Mouse (Mus musculus) CH12.LX (cell line): Measurements from ENCODE around the gene Olfml2a. TPM values are rescaled to one million over a fixed set of nuclear protein-coding genes. Genes with fewer than 3 reads are reported as not detected.
"Not testable (repeated sequence)": the region's sequence is repeated elsewhere in the genome, so short reads cannot be mapped to it uniquely, and the experiment has no call there.

ENCODE experiments used
- DNase-seq: peaks from one replicate; pipeline ENCODE4 v3.0.0-alpha.2; 2013; ENCODE audit errors: extremely low read depth
- H3K27ac ChIP-seq: 2 replicates; pipeline ENCODE4 v1.5.1; 2012; ENCODE audit warnings: low read depth, mild to moderate bottlenecking, control low read depth, moderate library complexity; ENCODE audit not compliant: insufficient read depth
- H3K27me3 ChIP-seq: replicated peaks from 2 replicates; pipeline ENCODE3; 2012; ENCODE audit warnings: inconsistent platforms
- H3K36me3 ChIP-seq, 2 experiments: replicated peaks in 1 of 2; 2 replicates each; pipeline versions ENCODE3 to v1.6.1; 2012; ENCODE audit warnings: inconsistent platforms in 1 of 2, low read length in 1 of 2, mild to moderate bottlenecking in 1 of 2, mixed read lengths in 1 of 2, moderate library complexity in 1 of 2; ENCODE audit not compliant: control insufficient read depth in 1 of 2, insufficient read depth in 1 of 2
- H3K4me1 ChIP-seq, 2 experiments: 2 replicates each; pipeline ENCODE4 v1.6.1; 2012; ENCODE audit warnings: inconsistent platforms in 1 of 2, moderate library complexity in 1 of 2; ENCODE audit not compliant: insufficient read depth in 2 of 2, control insufficient read depth in 1 of 2
- H3K4me2 ChIP-seq: 2 replicates; pipeline ENCODE4 v1.6.1; 2012; ENCODE audit warnings: low read depth, mild to moderate bottlenecking, control low read depth; ENCODE audit not compliant: poor library complexity, insufficient read depth, severe bottlenecking
- H3K4me3 ChIP-seq, 3 experiments: fragments of 150-350 bp in 1 of 3; sonication (generic) in 1 of 3; replicated peaks in 1 of 3; 2 replicates each; pipeline versions ENCODE3 to v1.5.1; 2011 to 2012; ENCODE audit warnings: low read depth in 2 of 3, low read length in 2 of 3, mild to moderate bottlenecking in 2 of 3, moderate library complexity in 2 of 3, control low read depth in 1 of 3, improper control_type of control experiment in 1 of 3, inconsistent platforms in 1 of 3, mixed read lengths in 1 of 3; ENCODE audit not compliant: poor library complexity in 1 of 3
- H3K79me2 ChIP-seq: replicated peaks from 2 replicates; pipeline ENCODE4 v1.6.1; 2012; ENCODE audit warnings: mild to moderate bottlenecking, moderate library complexity; ENCODE audit not compliant: control insufficient read depth, poor library complexity, insufficient read depth, severe bottlenecking; ENCODE audit errors: extremely low read depth
- H3K9ac ChIP-seq: 2 replicates; pipeline ENCODE4 v1.6.1; 2012; ENCODE audit warnings: low read depth, mild to moderate bottlenecking, control low read depth, moderate library complexity; ENCODE audit not compliant: insufficient read depth
- H3K9me3 ChIP-seq: replicated peaks from 2 replicates; pipeline ENCODE3; 2012; ENCODE audit warnings: low read length, inconsistent platforms, mixed read lengths
- BHLHE40 ChIP-seq: IDR thresholded peaks from 2 replicates; pipeline ENCODE4 v1.6.1; 2011; ENCODE audit warnings: mild to moderate bottlenecking, low read depth, low read length, improper control_type of control experiment
- CHD1 ChIP-seq: IDR thresholded peaks from 2 replicates; pipeline ENCODE4 v1.6.1; 2012; ENCODE audit warnings: low read depth, low read length, improper control_type of control experiment, inconsistent platforms
- CHD2 ChIP-seq: IDR thresholded peaks from 2 replicates; pipeline ENCODE4 v1.6.1; 2011; ENCODE audit warnings: low read length, improper control_type of control experiment
- CTCF ChIP-seq, 2 experiments: IDR thresholded peaks in 1 of 2; conservative IDR thresholded peaks in 1 of 2; 2 replicates each; pipeline ENCODE4 v1.5.1; 2011 to 2012; ENCODE audit warnings: low read depth in 2 of 2, low read length in 2 of 2, improper control_type of control experiment in 1 of 2, inconsistent platforms in 1 of 2, mild to moderate bottlenecking in 1 of 2, moderate library complexity in 1 of 2
- E2F4 ChIP-seq: IDR thresholded peaks from 2 replicates; pipeline ENCODE4 v1.6.1; 2011; ENCODE audit warnings: low read depth, low read length, improper control_type of control experiment; ENCODE audit not compliant: insufficient replicate concordance
- ELF1 ChIP-seq: IDR thresholded peaks from 2 replicates; pipeline ENCODE4 v1.6.1; 2014; ENCODE audit warnings: low read depth, mild to moderate bottlenecking, inconsistent platforms, low read length, improper control_type of control experiment
- ETS1 ChIP-seq: conservative IDR thresholded peaks from 2 replicates; pipeline ENCODE4 v1.6.1; 2012; ENCODE audit warnings: low read depth, mild to moderate bottlenecking, inconsistent platforms, low read length, improper control_type of control experiment, moderate library complexity
- HCFC1 ChIP-seq: IDR thresholded peaks from 2 replicates; pipeline ENCODE4 v1.6.1; 2012; ENCODE audit warnings: low read depth, mild to moderate bottlenecking, inconsistent platforms, low read length, improper control_type of control experiment
- IRF4 ChIP-seq: IDR thresholded peaks from 2 replicates; pipeline ENCODE4 v1.6.1; 2014; ENCODE audit warnings: low read depth, mild to moderate bottlenecking, inconsistent platforms, low read length, improper control_type of control experiment
- JUN ChIP-seq: IDR thresholded peaks from 2 replicates; pipeline ENCODE4 v1.6.1; 2011; ENCODE audit warnings: low read depth, mild to moderate bottlenecking, low read length, improper control_type of control experiment, moderate library complexity; ENCODE audit not compliant: insufficient read depth
- KAT2A ChIP-seq: IDR thresholded peaks from 2 replicates; pipeline ENCODE4 v1.6.1; 2012; ENCODE audit warnings: low read length, improper control_type of control experiment, inconsistent platforms; ENCODE audit not compliant: insufficient replicate concordance
- MAFK ChIP-seq: IDR thresholded peaks from 2 replicates; pipeline ENCODE4 v1.6.1; 2011; ENCODE audit warnings: low read length, improper control_type of control experiment; ENCODE audit not compliant: insufficient replicate concordance
- MAX ChIP-seq: IDR thresholded peaks from 2 replicates; pipeline ENCODE4 v1.6.1; 2011; ENCODE audit warnings: low read length, improper control_type of control experiment
- MAZ ChIP-seq: IDR thresholded peaks from 2 replicates; pipeline ENCODE4 v1.6.1; 2012; ENCODE audit warnings: low read depth, mild to moderate bottlenecking, inconsistent platforms, low read length, improper control_type of control experiment, moderate library complexity
- MEF2A ChIP-seq: IDR thresholded peaks from 2 replicates; pipeline ENCODE4 v1.6.1; 2014; ENCODE audit warnings: low read depth, mild to moderate bottlenecking, inconsistent platforms, low read length, improper control_type of control experiment, borderline replicate concordance
- MXI1 ChIP-seq: IDR thresholded peaks from 2 replicates; pipeline ENCODE4 v1.6.1; 2011; ENCODE audit warnings: mild to moderate bottlenecking, low read depth, low read length, improper control_type of control experiment
- MYC ChIP-seq: IDR thresholded peaks from 2 replicates; pipeline ENCODE4 v1.6.1; 2011; ENCODE audit warnings: low read depth, mild to moderate bottlenecking, improper control_type of control experiment, low read length
- NELFE ChIP-seq: IDR thresholded peaks from 2 replicates; pipeline ENCODE4 v1.6.1; 2011; ENCODE audit warnings: low read depth, low read length, improper control_type of control experiment
- NRF1 ChIP-seq: IDR thresholded peaks from 2 replicates; pipeline ENCODE4 v1.6.1; 2014; ENCODE audit warnings: low read depth, mild to moderate bottlenecking, inconsistent platforms, low read length, improper control_type of control experiment, moderate library complexity
- PAX5 ChIP-seq: IDR thresholded peaks from 2 replicates; pipeline ENCODE4 v1.6.1; 2012; ENCODE audit warnings: low read length, inconsistent platforms, mixed read lengths
- SMC3 ChIP-seq: IDR thresholded peaks from 2 replicates; pipeline ENCODE4 v1.6.1; 2011; ENCODE audit warnings: low read depth, low read length, improper control_type of control experiment
- TBP ChIP-seq: conservative IDR thresholded peaks from 2 replicates; pipeline ENCODE4 v1.6.1; 2011; ENCODE audit warnings: low read depth, low read length, improper control_type of control experiment
- TCF12 ChIP-seq: IDR thresholded peaks from 2 replicates; pipeline ENCODE4 v1.6.1; 2014; ENCODE audit warnings: low read depth, mild to moderate bottlenecking, inconsistent platforms, low read length, improper control_type of control experiment
- UBTF ChIP-seq: IDR thresholded peaks from 2 replicates; pipeline ENCODE4 v1.6.1; 2012; ENCODE audit warnings: low read depth, mild to moderate bottlenecking, inconsistent platforms, low read length, improper control_type of control experiment, moderate library complexity
- USF1 ChIP-seq: IDR thresholded peaks from 2 replicates; pipeline ENCODE4 v1.6.1; 2014; ENCODE audit warnings: low read depth, mild to moderate bottlenecking, inconsistent platforms, low read length, improper control_type of control experiment
- USF2 ChIP-seq: conservative IDR thresholded peaks from 2 replicates; pipeline ENCODE4 v1.6.1; 2011; ENCODE audit warnings: low read depth, low read length, improper control_type of control experiment
- ZC3H11A ChIP-seq: IDR thresholded peaks from 2 replicates; pipeline ENCODE4 v1.6.1; 2012; ENCODE audit warnings: low read depth, mild to moderate bottlenecking, inconsistent platforms, low read length, improper control_type of control experiment
- ZMIZ1 ChIP-seq: IDR thresholded peaks from 2 replicates; pipeline ENCODE4 v1.6.1; 2012; ENCODE audit warnings: low read depth, mild to moderate bottlenecking, inconsistent platforms, low read length, improper control_type of control experiment
- ZNF384 ChIP-seq: IDR thresholded peaks from 2 replicates; pipeline ENCODE4 v1.6.1; 2012; ENCODE audit warnings: low read depth, low read length, improper control_type of control experiment, inconsistent platforms
- dilution Hi-C: fragments of 300-500 bp; cut with MboI; formaldehyde crosslinking; loops from 2 replicates; pipeline ENCODE4 v1.14.3; 2020; ENCODE audit warnings: low sequenced_read_pairs; ENCODE audit not compliant: extremely low pct_unique_long_range_greater_than_20kb, extremely low pct_ligation_motif_present
- in situ Hi-C: fragments of 300-500 bp; cut with MboI; formaldehyde crosslinking; loops from 3 replicates; pipeline ENCODE4 v1.14.3; 2019; ENCODE audit warnings: low sequenced_read_pairs, low pct_ligation_motif_present, low pct_unique_long_range_greater_than_20kb, mixed read lengths
- polyA plus RNA-seq: library from polyadenylated mRNA; unstranded; fragments of >175 nt; gene quantifications from 2 replicates; pipeline ENCODE4 v1.2.1, GENCODE M21; 2012; ENCODE audit warnings: low read depth; ENCODE audit not compliant: insufficient read length
- total RNA-seq, 2 experiments: library from RNA; depleted of rRNA; stranded (reverse); fragments of 300-350 nt in 1 of 2; fragments of >200 nt in 1 of 2; gene quantifications; 2 replicates each; pipeline ENCODE4 v1.2.3; 2012 to 2014

Olfml2a gene
- total and polyA plus RNA-seq, 3 experiments, result 4.3 to 8.5 (median 5.5) TPM

DNA sequence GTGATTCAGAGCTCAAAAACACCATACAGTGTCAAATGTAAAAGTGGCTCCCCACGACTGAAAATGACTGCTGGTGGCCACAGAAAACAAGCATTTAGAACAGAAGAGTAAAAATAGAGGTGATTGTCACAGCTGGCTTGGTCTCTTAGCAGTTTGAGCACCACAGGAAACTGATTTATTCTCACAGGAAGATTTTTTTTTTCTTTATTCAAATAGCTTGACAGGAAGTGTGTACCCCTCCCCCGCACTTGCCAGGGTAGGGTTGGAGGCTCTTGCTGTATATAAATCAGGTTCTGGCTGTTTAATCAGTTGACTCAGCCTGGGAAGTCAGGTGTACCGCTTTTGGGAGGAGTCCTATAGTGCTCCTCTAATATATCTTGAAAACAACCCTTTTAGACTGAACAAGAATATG lies 77.2 kb downstream of the Olfml2a start (continued):
- TF ChIP-seq TBP, result peak; percentile 94
- TF ChIP-seq USF1, result no peak
- TF ChIP-seq HCFC1, result peak; percentile 72
- TF ChIP-seq BHLHE40, result peak; percentile 69
- peak; percentile 68; the same call in 1 of the 2 replicates for TF ChIP-seq MYC
- TF ChIP-seq ZMIZ1, result peak; percentile 61

- in situ Hi-C loops, dilution Hi-C loops: not testable (repeated sequence)
- H3K4me2 ChIP-seq, result peak overlapping the region; percentile 97
Measured at GRCm38 (mm10) chr2:39010144-39010543, 78.4 kb downstream of the Olfml2a start.

GRCm38 (mm10) chr2:39011264-39011663 lies 79.5 kb downstream of the Olfml2a start:
- Histone ChIP-seq H3K27ac (peak overlapping the region; percentile 100), H3K4me3 (peak overlapping the region in 2 of 3 experiments; percentile 34 to 46), H3K4me1 (peaks cover 6 to 57% of the 10 kb centered on the region in 2 experiments), H3K79me2 (peaks cover 60% of the 10 kb centered on the region), H3K36me3 (peaks cover 34 to 50% of the 10 kb centered on the region in 2 experiments), H3K4me2 (peak overlapping the region; percentile 97), H3K27me3 (no peaks in the 10 kb centered on the region), H3K9me3 (no peaks in the 10 kb centered on the region), H3K9ac (peak overlapping the region; percentile 99)
- DNase-seq, result peak; percentile 92
- dilution Hi-C loops, result no loop called here
- in situ Hi-C loops, result no loop called here
- TF ChIP-seq ETS1 (peak; percentile 92), CHD2 (no peak), TCF12 (peak; percentile 66), USF2 (no peak), ZC3H11A (no peak), MXI1 (peak; percentile 79; the same call in 1 of the 2 replicates), TBP (peak; percentile 64; the same call in 1 of the 2 replicates), MEF2A (peak; percentile 100), MAFK (no peak), MAZ (no peak; the same call in 1 of the 2 replicates), KAT2A (no peak), MYC (peak; percentile 81; the same call in 1 of the 2 replicates), JUN (peak; percentile 99), SMC3 (no peak), USF1 (no peak), E2F4 (no peak), CHD1 (no peak), NRF1 (peak; percentile 36; the same call in 1 of the 2 replicates), ZNF384 (no peak; the same call in 1 of the 2 replicates), HCFC1 (no peak; the same call in 1 of the 2 replicates), NELFE (no peak; the same call in 1 of the 2 replicates), CTCF (conservative IDR thresholded peaks at IDR 0.05 in 1 of 2, IDR thresholded peaks at IDR 0.05 in 1 of 2; ENCODE audit: low read depth in 2 of 2, low read length in 2 of 2) (no peak), MAX (peak; percentile 71), IRF4 (peak; percentile 97), PAX5 (no peak), UBTF (no peak)

More at GRCm38 (mm10) chr2:39010144-39010543, 78.4 kb downstream of the Olfml2a start:
- Histone ChIP-seq H3K4me1 (peaks cover 6 to 47% of the 10 kb centered on the region in 2 experiments), H3K9ac (peak overlapping the region; percentile 99), H3K4me3 (peak overlapping the region in 2 of 3 experiments; percentile 12 to 46), H3K79me2 (peaks cover 64% of the 10 kb centered on the region), H3K27ac (peak overlapping the region; percentile 100), H3K36me3 (peaks cover 24 to 39% of the 10 kb centered on the region in 2 experiments)
- not testable (repeated sequence) for DNase-seq, H3K27me3 ChIP-seq, H3K9me3 ChIP-seq
- peak; percentile 95 for TF ChIP-seq TBP
- TF ChIP-seq MXI1, result 0 out of 2 replicates have a peak, but pooled peaks have one; percentile 8
- TF ChIP-seq ELF1, result peak; percentile 52; the same call in 1 of the 2 replicates
- peak; percentile 17; the same call in 1 of the 2 replicates for TF ChIP-seq ZMIZ1
